Mouse (Mus musculus) cortical plate, adult 2 months (tissue): ENCODE measurements around the gene Myh10.

Experiments
- CTCF ChIP-seq: fragments of 200-500 bp; IDR thresholded peaks from 2 replicates; pipeline ENCODE4 v1.5.1; 2011; ENCODE audit warnings: mild to moderate bottlenecking, control low read depth, low read length; ENCODE audit not compliant: insufficient read depth; ENCODE audit errors: extremely low read depth
- POLR2A ChIP-seq: fragments of 200-500 bp; IDR thresholded peaks from 2 replicates; pipeline ENCODE4 v1.6.1; 2011; ENCODE audit warnings: mild to moderate bottlenecking, low read length, control low read depth; ENCODE audit not compliant: insufficient read depth; ENCODE audit errors: extremely low read depth

DNA sequence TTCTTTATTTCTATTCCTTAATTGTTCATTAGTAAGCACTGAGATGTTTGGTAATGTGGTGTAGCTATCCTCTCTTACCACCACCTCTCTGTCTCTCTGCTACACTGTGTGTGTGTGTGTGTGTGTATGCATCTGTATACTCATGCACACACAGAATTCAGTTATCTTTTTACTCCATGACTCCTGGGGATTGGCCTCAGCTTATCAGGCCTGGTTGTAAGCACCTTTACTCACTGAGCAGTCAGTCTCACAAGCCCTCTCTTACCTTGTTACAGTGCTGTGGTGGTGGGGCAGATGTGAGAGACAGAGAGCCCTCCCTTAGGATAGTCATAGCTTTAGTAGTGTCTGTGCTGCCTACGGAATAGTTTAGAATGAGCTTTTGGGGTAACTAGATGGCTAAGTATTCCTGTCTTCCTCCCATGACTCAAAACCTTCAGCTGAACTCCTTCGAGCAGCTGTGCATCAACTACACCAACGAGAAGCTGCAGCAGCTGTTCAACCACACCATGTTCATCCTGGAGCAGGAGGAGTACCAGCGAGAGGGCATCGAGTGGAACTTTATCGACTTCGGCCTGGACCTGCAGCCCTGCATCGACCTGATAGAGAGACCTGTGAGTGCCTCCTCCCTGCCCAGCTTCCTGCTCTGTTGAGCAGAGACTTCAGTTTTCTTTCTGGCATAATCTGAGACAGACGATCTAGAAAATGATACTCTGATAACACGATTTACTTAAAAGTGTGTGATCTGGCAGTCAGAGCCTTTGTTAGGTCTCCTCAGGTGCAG is 76.6 kb downstream of the Myh10 start:
- TF ChIP-seq POLR2A = no peak
- no peak for TF ChIP-seq CTCF
